Mouse (Mus musculus): ENCODE results near the gene Fam57b.

GRCm38 (mm10) chr7:126861429-126862130 is 64.1 kb downstream of the Fam57b start, which contains the start of gene Hirip3:
- no peak for TF ChIP-seq GATA1 (IDR thresholded peaks at IDR 0.05; ENCODE audit: borderline replicate concordance, low read length)
- TF ChIP-seq FLI1 (IDR thresholded peaks at IDR 0.05; ENCODE audit: low read length): no peak
